ENCODE assay signal across 9 mouse cellular contexts in the genomic region with DNA sequence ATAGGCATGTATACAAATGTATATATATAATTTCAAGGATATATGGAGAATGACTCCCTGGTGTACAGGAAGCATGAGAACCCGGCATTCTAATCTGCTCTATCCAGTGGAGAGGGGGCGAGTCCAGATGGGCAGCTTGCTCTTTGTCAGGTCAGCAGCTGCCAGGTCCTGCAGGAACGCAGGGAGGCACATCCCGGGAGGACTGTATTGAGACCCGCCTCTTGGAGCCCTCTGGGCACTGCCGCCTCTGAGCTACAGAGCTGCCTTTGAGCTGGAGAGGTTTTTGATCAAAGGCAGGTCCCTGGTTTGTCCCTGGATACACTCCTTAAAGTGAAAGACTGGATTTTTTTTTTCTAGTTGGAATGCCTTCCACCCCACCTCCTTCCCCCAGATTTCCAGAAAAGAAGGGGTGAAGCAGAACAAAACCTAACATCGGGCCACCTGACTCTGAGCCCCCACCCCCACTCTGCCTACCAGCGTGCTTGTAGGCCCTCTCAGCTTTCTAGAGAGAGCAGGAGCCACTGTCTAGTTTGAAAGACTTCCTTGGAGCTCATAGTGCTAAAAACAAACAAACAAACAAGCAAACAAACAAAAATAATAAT. TPM values are rescaled to one million over a fixed set of nuclear protein-coding genes. Genes with fewer than 3 reads are reported as not detected.
A peak's percentile ranks its signal among the peaks of the same experiment; 100 is the strongest.
DNase-seq lines count a peak whose midpoint lies in the region; ATAC-seq and TF ChIP-seq lines count a peak whose summit lies in the region.
"Had no signal": no experiment of that assay in that cellular context is flagged by ENCODE, and none has a peak within 500 bp of the region (broad histone marks: within the 10 kb centered on the region; RNA-seq: fewer than 3 reads in every experiment).

A gene (plus strand): TSS at position 552 of the 602 bp plus-strand sequence.

- TF ChIP-seq CTCF in heart, adult 2 months (IDR thresholded peaks at IDR 0.05), result no peak

- peak within 1 kb of the TSS; percentile 19 for H3K4me3 ChIP-seq in heart, embryonic 16.5 days (ENCODE audit: low read length)
- H3K4me3 ChIP-seq in heart, adult 2 months, result no peak within 1 kb of the TSS
- H3K4me3 ChIP-seq in hindbrain, embryonic 15.5 days, result peak within 1 kb of the TSS; percentile 30
- H3K4me3 ChIP-seq in midbrain, embryonic 15.5 days, result peak within 1 kb of the TSS; percentile 32

- H3K27ac ChIP-seq in heart, embryonic 16.5 days (ENCODE audit: low read length), result no peak within 1 kb of the TSS
- no peak within 1 kb of the TSS for H3K27ac ChIP-seq in heart, adult 2 months
- peak within 1 kb of the TSS; percentile 77 for H3K27ac ChIP-seq in hindbrain, embryonic 15.5 days (replicated peaks)
- no peak within 1 kb of the TSS for H3K27ac ChIP-seq in midbrain, embryonic 15.5 days

- H3K4me2 ChIP-seq in heart, embryonic 16.5 days (ENCODE audit: low read depth, low read length), result peak within 1 kb of the TSS; percentile 49
- peak within 1 kb of the TSS; percentile 53 for H3K4me2 ChIP-seq in hindbrain, embryonic 15.5 days
- peak within 1 kb of the TSS; percentile 60 for H3K4me2 ChIP-seq in midbrain, embryonic 15.5 days

- no peak within 1 kb of the TSS for H3K9ac ChIP-seq in heart, embryonic 16.5 days (ENCODE audit: low read length)
- H3K9ac ChIP-seq in heart, adult 2 months (ENCODE audit: low read depth, low read length), result no peak within 1 kb of the TSS
- H3K9ac ChIP-seq in hindbrain, embryonic 15.5 days, result peak within 1 kb of the TSS; percentile 46
- peak within 1 kb of the TSS; percentile 5; the same call in 1 of the 2 replicates for H3K9ac ChIP-seq in midbrain, embryonic 15.5 days

- TF ChIP-seq EP300 in heart, adult 2 months (IDR thresholded peaks at IDR 0.05; ENCODE audit: insufficient read depth, low read depth, low read length), result no peak

- no peaks in the 10 kb centered on the region for H3K36me3 ChIP-seq in heart, embryonic 16.5 days (ENCODE audit: control insufficient read depth, insufficient read depth)
- no peaks in the 10 kb centered on the region for H3K36me3 ChIP-seq in heart, adult 2 months (ENCODE audit: control insufficient read depth, insufficient read depth, low read length)
- no peaks in the 10 kb centered on the region for H3K36me3 ChIP-seq in hindbrain, embryonic 15.5 days
- no peaks in the 10 kb centered on the region for H3K36me3 ChIP-seq in midbrain, embryonic 15.5 days (replicated peaks)

- no peaks in the 10 kb centered on the region for H3K79me2 ChIP-seq in heart, adult 2 months (replicated peaks; ENCODE audit: control insufficient read depth, insufficient read depth, low read length)

- intact Hi-C loops in heart, adult 2 months (cut with DNase I), result no loop called here

- no peak for DNase-seq in heart, adult 2 months
- peak; percentile 64 for DNase-seq in embryo, embryonic 11 days
- DNase-seq in thymus, postnatal 36 days, result no peak
- no peak for DNase-seq in cerebellum, adult 11 months
- no peak for DNase-seq in B cell, adult 2 months

- H3K27me3 ChIP-seq in heart, embryonic 16.5 days (ENCODE audit: control insufficient read depth, insufficient read depth, low read length), result peaks cover 10% of the 10 kb centered on the region; the same call in 1 of the 2 replicates
- no peaks in the 10 kb centered on the region for H3K27me3 ChIP-seq in heart, adult 2 months (ENCODE audit: control insufficient read depth, insufficient read depth, low read length)
- H3K27me3 ChIP-seq in hindbrain, embryonic 15.5 days, result no peaks in the 10 kb centered on the region
- H3K27me3 ChIP-seq in midbrain, embryonic 15.5 days (replicated peaks), result no peaks in the 10 kb centered on the region

- no peaks in the 10 kb centered on the region for H3K4me1 ChIP-seq in heart, embryonic 16.5 days (ENCODE audit: control insufficient read depth, insufficient read depth, low read length)
- no peaks in the 10 kb centered on the region for H3K4me1 ChIP-seq in heart, adult 2 months (ENCODE audit: control insufficient read depth, insufficient read depth, low read length)
- H3K4me1 ChIP-seq in hindbrain, embryonic 15.5 days (replicated peaks), result peaks cover 15% of the 10 kb centered on the region
- H3K4me1 ChIP-seq in midbrain, embryonic 15.5 days, result peaks cover 14% of the 10 kb centered on the region

- ATAC-seq in heart, embryonic 16.5 days (replicated peaks; ENCODE audit: extremely low read depth, insufficient read depth, low FRiP score), result no peak
- ATAC-seq in hindbrain, embryonic 15.5 days (ENCODE audit: low FRiP score, low read depth), result peak; percentile 44
- ATAC-seq in midbrain, embryonic 15.5 days (replicated peaks), result peak; percentile 74

- no peaks in the 10 kb centered on the region for H3K9me3 ChIP-seq in heart, embryonic 16.5 days (replicated peaks; ENCODE audit: control insufficient read depth, low read length)
- H3K9me3 ChIP-seq in hindbrain, embryonic 15.5 days, result no peaks in the 10 kb centered on the region
- no peaks in the 10 kb centered on the region for H3K9me3 ChIP-seq in midbrain, embryonic 15.5 days

- TF ChIP-seq POLR2A in heart, adult 2 months (IDR thresholded peaks at IDR 0.05; ENCODE audit: insufficient read depth, low read depth, low read length), result no peak

- 7% methylated on average over 8 of the region's 8 CpGs for WGBS in heart, embryonic 16.5 days
- WGBS in heart, adult 2 months, result 12% methylated on average over 8 of the region's 8 CpGs
- WGBS in hindbrain, embryonic 15.5 days, result 5% methylated on average over 8 of the region's 8 CpGs
- 3% methylated on average over 8 of the region's 8 CpGs for WGBS in midbrain, embryonic 15.5 days

RNA-seq across cellular contexts. Expression of the gene that starts here (rescaled TPM):
- polyA plus RNA-seq in heart, embryonic 16.5 days (2015; fragmentation: Nextera tagmentation; extraction: Ambion mirVana), result not detected in 2 replicates
- under 1 TPM in 1 of 2 experiments, not detected in 1; 0.20 TPM for total RNA-seq in heart, adult 2 months (2021)
- 0.12 TPM in 1 of 2 replicates, not detected in the other for polyA plus RNA-seq in heart, adult 2 months (2012; rRNA removed)
- polyA plus RNA-seq in hindbrain, embryonic 15.5 days (2015; fragmentation: Nextera tagmentation; extraction: Ambion mirVana), result 168 and 193 TPM in 2 replicates
- 7.1 TPM in 2 replicates for polyA plus RNA-seq in midbrain, embryonic 15.5 days (2015; fragmentation: Nextera tagmentation; extraction: Ambion mirVana)
- total RNA-seq: gastrocnemius, postnatal 14 days had no signal

Comparison
In these comparisons a context has a peak if more than half of its experiments do, and no peak if none do; other contexts are left out.
1. RNA of the gene that starts here (polyA plus RNA-seq): 168 to 193 TPM in hindbrain, embryonic 15.5 days; 7.1 TPM in midbrain, embryonic 15.5 days, not detected in heart, embryonic 16.5 days and 0.12 TPM in heart, adult 2 months; every median in the first group is over 10 times any median in the second.
2. H3K9ac ChIP-seq: peak in hindbrain, embryonic 15.5 days (single experiment) and midbrain, embryonic 15.5 days (single experiment); none in heart, embryonic 16.5 days (single experiment) and heart, adult 2 months (single experiment).
3. Peak in every context shown above with its lines, with median percentiles within 50 percentile points of each other: H3K4me2 ChIP-seq.